Mouse (Mus musculus): Measurements from ENCODE around the gene Cd8b1. TPM values are rescaled to one million over a fixed set of nuclear protein-coding genes. Genes with fewer than 3 reads are reported as not detected.
A peak's percentile ranks its signal among the peaks of the same experiment; 100 is the strongest.
"Not testable (repeated sequence)": the region's sequence is repeated elsewhere in the genome, so short reads cannot be mapped to it uniquely, and the experiment has no call there.

The Cd8b1 gene
- total RNA-seq (2021): not detected
- long read RNA-seq, experiment 1: 0 reads
- long read RNA-seq, experiment 2: 0 reads

- intact Hi-C loops (cut with DNase I): no loop called here
These were observed at the start of gene Cd8b1 for GRCm38 (mm10) chr6:71322491-71322921. Cd8b1 (plus strand) TSS chr6:71322788.

GRCm38 (mm10) chr6:71273715-71274114 is 48.9 kb upstream of the Cd8b1 start:
- DNase-seq (ENCODE audit: low spot score in 2 of 2): no peak
- intact Hi-C loops (cut with DNase I): loop anchor here (5.0 kb wide), 1 partner anchor 106 kb away; no protein-coding TSS in a partner anchor

More at GRCm38 (mm10) chr6:71322491-71322921, at the start of gene Cd8b1:
- DNase-seq (ENCODE audit: low spot score in 2 of 2): no peak

GRCm38 (mm10) chr6:71274621-71275020 is 48.0 kb upstream of the Cd8b1 start:
- intact Hi-C loops (cut with DNase I): loop anchor here (5.0 kb wide), 1 partner anchor 107 kb away; no protein-coding TSS in a partner anchor
- no peak for DNase-seq (ENCODE audit: low spot score in 2 of 2)

GRCm38 (mm10) chr6:71279418-71279817 is 43.2 kb upstream of the Cd8b1 start:
- intact Hi-C loops (cut with DNase I): no loop called here

GRCm38 (mm10) chr6:71293509-71293908 is 29.1 kb upstream of the Cd8b1 start:
- DNase-seq (ENCODE audit: low spot score in 2 of 2): no peak
- intact Hi-C loops (cut with DNase I): no loop called here

More at GRCm38 (mm10) chr6:71279418-71279817, 43.2 kb upstream of the Cd8b1 start:
- no peak for DNase-seq (ENCODE audit: low spot score in 2 of 2)

GRCm38 (mm10) chr6:71295303-71295702 is 27.3 kb upstream of the Cd8b1 start:
- intact Hi-C loops (cut with DNase I): no loop called here
- no peak for DNase-seq (ENCODE audit: low spot score in 2 of 2)

GRCm38 (mm10) chr6:71298051-71298450 is 24.5 kb upstream of the Cd8b1 start:
- intact Hi-C loops (cut with DNase I): no loop called here
- DNase-seq (ENCODE audit: low spot score in 2 of 2): no peak

GRCm38 (mm10) chr6:71298751-71299150 is 23.8 kb upstream of the Cd8b1 start:
- DNase-seq (ENCODE audit: low spot score in 2 of 2): peak in 1 of 2 experiments; percentile 5
- intact Hi-C loops (cut with DNase I): no loop called here

- intact Hi-C loops (cut with DNase I): no loop called here
- peak in 1 of 2 experiments; percentile 8 for DNase-seq (ENCODE audit: low spot score in 2 of 2)
These were observed 20.4 kb upstream of the Cd8b1 start for GRCm38 (mm10) chr6:71302097-71302731.

GRCm38 (mm10) chr6:71307486-71307885 is 15.1 kb upstream of the Cd8b1 start:
- DNase-seq (ENCODE audit: low spot score in 2 of 2): no peak
- intact Hi-C loops (cut with DNase I): no loop called here

- DNase-seq (ENCODE audit: low spot score in 2 of 2): no peak
- intact Hi-C loops (cut with DNase I): no loop called here
These were observed 733 bp upstream of the Cd8b1 start, which contains the start of gene Smyd1 for GRCm38 (mm10) chr6:71321826-71322283. Smyd1 (minus strand) TSS chr6:71322233.

GRCm38 (mm10) chr6:71324816-71325215 is 2.2 kb downstream of the Cd8b1 start:
- no peak for DNase-seq (ENCODE audit: low spot score in 2 of 2)
- intact Hi-C loops (cut with DNase I): no loop called here

GRCm38 (mm10) chr6:71329881-71330280 is 7.3 kb downstream of the Cd8b1 start:
- intact Hi-C loops (cut with DNase I): no loop called here
- no peak for DNase-seq (ENCODE audit: low spot score in 2 of 2)

GRCm38 (mm10) chr6:71330486-71330885 is 7.9 kb downstream of the Cd8b1 start:
- DNase-seq (ENCODE audit: low spot score in 2 of 2): no peak
- intact Hi-C loops (cut with DNase I): no loop called here

GRCm38 (mm10) chr6:71331491-71331890 is 8.9 kb downstream of the Cd8b1 start:
- DNase-seq (ENCODE audit: low spot score in 2 of 2); intact Hi-C loops (cut with DNase I): not testable (repeated sequence)

GRCm38 (mm10) chr6:71332236-71332965 is 9.8 kb downstream of the Cd8b1 start:
- intact Hi-C loops (cut with DNase I): no loop called here
- no peak for DNase-seq (ENCODE audit: low spot score in 2 of 2)

GRCm38 (mm10) chr6:71333031-71333430 is 10.4 kb downstream of the Cd8b1 start:
- DNase-seq (ENCODE audit: low spot score in 2 of 2): no peak
- intact Hi-C loops (cut with DNase I): no loop called here

- intact Hi-C loops (cut with DNase I): no loop called here
- DNase-seq (ENCODE audit: low spot score in 2 of 2): no peak
These were observed 11.1 kb downstream of the Cd8b1 start for GRCm38 (mm10) chr6:71333578-71334273.

GRCm38 (mm10) chr6:71337666-71338065 is 15.1 kb downstream of the Cd8b1 start:
- DNase-seq (ENCODE audit: low spot score in 2 of 2): no peak
- intact Hi-C loops (cut with DNase I): no loop called here

- no peak for DNase-seq (ENCODE audit: low spot score in 2 of 2)
- intact Hi-C loops (cut with DNase I): no loop called here
These were observed 16.4 kb downstream of the Cd8b1 start for GRCm38 (mm10) chr6:71338941-71339340.
